Mouse (Mus musculus): Measurements from ENCODE around the gene Atp6v1b1.
"Not testable (repeated sequence)": the region's sequence is repeated elsewhere in the genome, so short reads cannot be mapped to it uniquely, and the experiment has no call there.

Gene Atp6v1b1

DNA sequence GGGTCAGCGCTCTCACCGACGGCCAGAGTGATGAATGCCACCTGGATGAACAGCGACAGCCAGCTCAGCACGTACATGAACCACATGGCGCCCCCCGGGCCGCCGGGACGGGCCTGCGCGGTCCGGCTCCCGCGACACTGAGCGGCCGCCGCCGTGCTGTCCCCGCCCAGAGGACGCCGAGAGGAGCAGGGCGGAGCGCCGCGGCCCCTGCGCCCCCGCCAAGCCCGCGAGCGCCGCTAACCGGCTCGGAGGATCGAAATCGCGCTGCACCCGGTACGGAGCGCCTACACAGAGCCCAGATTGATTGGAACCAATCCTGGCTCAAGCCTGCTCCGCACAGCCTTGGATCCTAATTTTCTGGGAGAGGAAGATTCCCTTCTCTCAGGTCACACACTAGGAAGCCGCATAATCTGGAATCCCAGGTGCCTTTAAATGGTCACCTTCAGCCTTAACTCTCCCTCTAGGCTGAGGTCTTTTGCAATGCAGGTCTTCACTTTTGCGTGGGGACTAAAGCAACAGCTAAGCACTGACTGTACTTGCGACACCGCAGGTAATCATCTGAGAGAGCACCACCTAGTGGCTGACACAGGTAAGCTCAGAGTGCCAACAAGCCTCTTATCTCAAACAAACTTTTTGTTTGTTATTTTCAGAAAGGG lies 33.0 kb downstream of the Atp6v1b1 start, which contains the start of gene Tex261:
TSS of gene Tex261 (minus strand) at position 176 of the 656 bp plus-strand sequence.
- peak; percentile 66 to 83 for DNase-seq (ENCODE audit: low spot score in 2 of 2)

GRCm38 (mm10) chr6:83778306-83778705 lies 35.5 kb downstream of the Atp6v1b1 start:
- no peak for DNase-seq (ENCODE audit: low spot score in 2 of 2)

- DNase-seq (ENCODE audit: low spot score in 2 of 2): no peak
Observed at GRCm38 (mm10) chr6:83779026-83779425, 36.2 kb downstream of the Atp6v1b1 start.

GRCm38 (mm10) chr6:83786426-83786825 lies 43.6 kb downstream of the Atp6v1b1 start:
- DNase-seq (ENCODE audit: low spot score in 2 of 2): no peak

DNA sequence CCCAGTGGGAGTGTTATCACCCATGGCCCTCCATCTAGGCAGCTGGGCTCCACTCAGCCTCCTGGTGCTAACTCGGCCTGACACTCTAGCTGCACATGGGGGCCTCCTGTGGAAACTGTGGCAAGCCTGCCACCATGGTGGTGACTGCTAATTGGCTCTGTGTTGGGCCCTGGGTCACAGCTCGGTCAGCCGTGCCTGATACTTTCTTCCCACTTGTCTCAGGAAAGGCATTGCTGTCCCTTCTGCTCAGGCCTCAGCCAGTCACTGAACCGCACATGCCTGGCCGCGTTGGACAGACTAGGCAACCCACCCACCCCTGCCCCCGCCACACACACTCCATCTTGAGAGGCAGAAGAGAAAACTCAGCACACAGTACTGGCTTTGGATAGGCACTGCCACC lies 45.8 kb downstream of the Atp6v1b1 start:
- no peak for DNase-seq (ENCODE audit: low spot score in 2 of 2)

- not testable (repeated sequence) for DNase-seq (ENCODE audit: low spot score in 2 of 2)
Observed at GRCm38 (mm10) chr6:83790533-83790932, 47.7 kb downstream of the Atp6v1b1 start.

- DNase-seq (ENCODE audit: low spot score in 2 of 2): no peak
Observed at GRCm38 (mm10) chr6:83791251-83791890, 48.6 kb downstream of the Atp6v1b1 start.

- peak; percentile 81 to 87 for DNase-seq (ENCODE audit: low spot score in 2 of 2)
Observed at GRCm38 (mm10) chr6:83794760-83795296, 52.0 kb downstream of the Atp6v1b1 start, which contains the start of gene Nagk. Gene Nagk (plus strand): TSS chr6:83794982.

GRCm38 (mm10) chr6:83795492-83795900 lies 52.7 kb downstream of the Atp6v1b1 start:
- no peak for DNase-seq (ENCODE audit: low spot score in 2 of 2)

DNA sequence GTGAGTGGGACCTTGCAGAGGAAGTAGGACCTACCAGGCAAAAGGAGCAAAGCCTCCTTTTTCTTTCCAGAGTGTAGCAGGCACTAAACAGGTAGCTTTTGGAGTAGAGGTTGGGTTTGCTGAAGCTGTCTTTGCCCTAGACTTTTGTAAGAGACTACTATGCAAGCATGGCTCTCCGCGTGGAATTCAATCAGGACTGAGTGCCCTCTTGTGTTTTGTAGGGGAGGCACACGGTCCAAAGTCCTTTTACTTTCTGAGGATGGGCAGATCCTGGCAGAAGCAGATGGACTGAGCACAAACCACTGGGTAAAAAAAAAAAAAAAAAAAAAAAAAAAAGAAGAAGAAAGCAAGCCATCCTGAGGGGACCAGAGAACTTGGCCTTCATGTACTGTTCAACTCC lies 53.9 kb downstream of the Atp6v1b1 start:
- DNase-seq (ENCODE audit: low spot score in 2 of 2): no peak

DNA sequence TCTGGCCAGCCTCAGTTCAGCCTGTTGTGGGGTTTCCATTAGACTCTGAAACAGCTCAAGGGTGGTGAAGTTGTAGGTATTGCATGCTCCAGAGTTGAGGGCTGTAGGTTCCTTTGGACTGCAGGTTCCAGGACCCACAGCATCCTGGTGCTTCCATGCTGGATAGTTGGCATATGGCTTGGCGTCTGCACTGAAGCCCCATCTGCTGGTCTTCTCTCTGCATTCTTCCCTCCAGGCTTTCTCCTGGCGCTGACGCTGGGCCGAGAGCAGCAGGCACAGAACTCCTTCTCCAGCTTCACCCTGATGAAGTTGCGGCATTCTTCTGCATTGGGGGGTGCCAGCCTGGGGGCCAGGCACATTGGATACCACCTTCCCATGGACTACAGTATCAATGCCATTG lies 59.2 kb downstream of the Atp6v1b1 start:
- DNase-seq (ENCODE audit: low spot score in 2 of 2): no peak

GRCm38 (mm10) chr6:83802846-83803245 lies 60.1 kb downstream of the Atp6v1b1 start:
- DNase-seq (ENCODE audit: low spot score in 2 of 2): no peak

Measured in frontal cortex, postnatal 25 days (tissue).